Comparison of ENCODE assay signal across 9 mouse cellular contexts in the genomic region with DNA sequence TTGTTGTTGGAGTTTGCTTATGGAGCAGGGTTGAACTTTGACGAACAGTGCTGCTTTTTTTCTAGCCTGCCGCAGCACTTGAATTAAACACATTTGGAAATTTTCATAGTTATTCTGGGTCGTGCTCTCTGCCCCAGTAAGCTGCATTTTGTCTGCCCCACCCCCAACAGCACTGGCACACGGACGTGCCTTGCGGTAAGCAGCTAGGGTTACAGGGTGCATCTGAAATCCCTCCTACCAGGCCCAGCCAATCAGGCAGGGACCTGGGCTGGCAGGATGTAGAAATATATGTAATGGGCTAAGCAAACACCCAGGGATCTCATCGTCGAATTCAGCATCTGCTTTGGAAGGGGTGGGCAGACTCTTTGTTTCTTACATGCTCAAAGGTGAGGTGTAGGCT.
DNase-seq lines count a peak whose midpoint lies in the region; ATAC-seq lines count a peak whose summit lies in the region.
"Had no signal": no experiment of that assay in that cellular context is flagged by ENCODE, and none has a peak within 500 bp of the region (broad histone marks: within the 10 kb centered on the region; RNA-seq: fewer than 3 reads in every experiment).

No protein-coding gene starts in this region.

- peaks cover 11% of the 10 kb centered on the region for H3K36me3 ChIP-seq in hindbrain, embryonic 10.5 days
- H3K36me3 ChIP-seq in hindbrain, embryonic 12.5 days, result no peaks in the 10 kb centered on the region
- no peaks in the 10 kb centered on the region for H3K36me3 ChIP-seq in intestine, embryonic 16.5 days (ENCODE audit: control insufficient read depth, insufficient read depth, low read length)
- H3K36me3 ChIP-seq in heart, embryonic 10.5 days, result no peaks in the 10 kb centered on the region

- no peaks in the 10 kb centered on the region for H3K9me3 ChIP-seq in hindbrain, embryonic 10.5 days
- no peaks in the 10 kb centered on the region for H3K9me3 ChIP-seq in hindbrain, embryonic 12.5 days (replicated peaks)
- H3K9me3 ChIP-seq in intestine, embryonic 16.5 days (ENCODE audit: control insufficient read depth, low read length), result no peaks in the 10 kb centered on the region
- no peaks in the 10 kb centered on the region for H3K9me3 ChIP-seq in heart, embryonic 10.5 days

- H3K4me3 ChIP-seq in hindbrain, embryonic 10.5 days, result no peak overlapping the region
- H3K4me3 ChIP-seq in hindbrain, embryonic 12.5 days, result no peak overlapping the region
- H3K4me3 ChIP-seq in intestine, embryonic 16.5 days (ENCODE audit: low read length), result no peak overlapping the region
- H3K4me3 ChIP-seq in heart, embryonic 10.5 days, result no peak overlapping the region

- H3K9ac ChIP-seq in hindbrain, embryonic 12.5 days, result no peak overlapping the region
- no peak overlapping the region for H3K9ac ChIP-seq in intestine, embryonic 16.5 days (ENCODE audit: low read depth, low read length)

- WGBS in hindbrain, embryonic 10.5 days, result 43% methylated on average over 8 of the region's 8 CpGs
- 46% methylated on average over 8 of the region's 8 CpGs for WGBS in hindbrain, embryonic 12.5 days
- WGBS in intestine, embryonic 16.5 days, result 34% methylated on average over 8 of the region's 8 CpGs
- WGBS in heart, embryonic 10.5 days, result 35% methylated on average over 8 of the region's 8 CpGs

- DNase-seq in hindbrain, embryonic 10.5 days (ENCODE audit: low spot score), result no peak
- peak; percentile 29 for DNase-seq in CD4-positive helper T cell, adult 2 months (ENCODE audit: low read depth, low spot score)
- DNase-seq in embryo, embryonic 9.5 days (ENCODE audit: extremely low spot score), result peak; percentile 17
- DNase-seq in right cerebral cortex, postnatal 14 days, result no peak
- DNase-seq in heart, embryonic 10.5 days (ENCODE audit: low spot score), result no peak

- peak overlapping the region; percentile 35; the same call in 1 of the 2 replicates for H3K27ac ChIP-seq in hindbrain, embryonic 10.5 days
- H3K27ac ChIP-seq in hindbrain, embryonic 12.5 days, result no peak overlapping the region
- no peak overlapping the region for H3K27ac ChIP-seq in intestine, embryonic 16.5 days (ENCODE audit: low read length)
- H3K27ac ChIP-seq in heart, embryonic 10.5 days, result no peak overlapping the region

- H3K4me2 ChIP-seq in hindbrain, embryonic 12.5 days (replicated peaks), result no peak overlapping the region
- H3K4me2 ChIP-seq in intestine, embryonic 16.5 days (ENCODE audit: low read depth, low read length), result no peak overlapping the region

- no peak for ATAC-seq in hindbrain, embryonic 12.5 days (ENCODE audit: low FRiP score)
- ATAC-seq in monocyte, adult 5-6 weeks (replicated peaks; ENCODE audit: insufficient number of reproducible peaks, low FRiP score, low TSS enrichment, poor library complexity, severe bottlenecking), result 0 out of 2 replicates have a peak, but pooled peaks have one; percentile 27
- ATAC-seq in intestine, embryonic 16.5 days, result no peak

- peaks cover 6% of the 10 kb centered on the region; the same call in 1 of the 2 replicates for H3K4me1 ChIP-seq in hindbrain, embryonic 10.5 days (replicated peaks)
- H3K4me1 ChIP-seq in hindbrain, embryonic 12.5 days, result peaks cover 4% of the 10 kb centered on the region; the same call in 1 of the 2 replicates
- H3K4me1 ChIP-seq in intestine, embryonic 16.5 days (ENCODE audit: control insufficient read depth, insufficient read depth, low read length), result no peaks in the 10 kb centered on the region
- peaks cover 13% of the 10 kb centered on the region for H3K4me1 ChIP-seq in heart, embryonic 10.5 days

- no peaks in the 10 kb centered on the region for H3K27me3 ChIP-seq in hindbrain, embryonic 10.5 days (ENCODE audit: insufficient read depth, poor library complexity, severe bottlenecking)
- H3K27me3 ChIP-seq in hindbrain, embryonic 12.5 days, result no peaks in the 10 kb centered on the region
- no peaks in the 10 kb centered on the region for H3K27me3 ChIP-seq in intestine, embryonic 16.5 days (replicated peaks; ENCODE audit: control insufficient read depth, insufficient read depth, low read length)
- H3K27me3 ChIP-seq in heart, embryonic 10.5 days (ENCODE audit: insufficient read depth, poor library complexity, severe bottlenecking), result no peaks in the 10 kb centered on the region
- H3K27me3 ChIP-seq: CH12.LX had no signal

Comparison
In these comparisons a context has a peak if more than half of its experiments do, and no peak if none do; other contexts are left out.
1. DNase-seq: peak in CD4-positive helper T cell, adult 2 months (single experiment) and embryo, embryonic 9.5 days (single experiment); none in hindbrain, embryonic 10.5 days (single experiment), right cerebral cortex, postnatal 14 days (single experiment) and heart, embryonic 10.5 days (single experiment).